Mouse (Mus musculus) C2C12 (cell line): ENCODE measurements around the gene Ube2i. TPM values are rescaled to one million over a fixed set of nuclear protein-coding genes. Genes with fewer than 3 reads are reported as not detected.
A peak's percentile ranks its signal among the peaks of the same experiment; 100 is the strongest.
"Not testable (repeated sequence)": the region's sequence is repeated elsewhere in the genome, so short reads cannot be mapped to it uniquely, and the experiment has no call there.

ENCODE experiments used
- H3K27me3 ChIP-seq: one replicate; pipeline ENCODE4 v1.6.1; 2011; ENCODE audit not compliant: control insufficient read depth, insufficient read depth, insufficient read length
- H3K36me3 ChIP-seq: one replicate; pipeline ENCODE4 v1.6.1; 2011; ENCODE audit not compliant: control insufficient read depth, insufficient read depth
- H3K4me3 ChIP-seq: one replicate; pipeline ENCODE4 v1.5.1; 2011; ENCODE audit warnings: mild to moderate bottlenecking, control low read depth; ENCODE audit not compliant: poor library complexity, insufficient read depth, severe bottlenecking
- H3K79me2 ChIP-seq: one replicate; pipeline ENCODE4 v1.6.1; 2011; ENCODE audit not compliant: control insufficient read depth, insufficient read depth
- H3K79me3 ChIP-seq: one replicate; pipeline ENCODE4 v1.6.1; 2011; ENCODE audit warnings: low read depth, control low read depth
- H3ac ChIP-seq: one replicate; pipeline ENCODE3; 2011; ENCODE audit warnings: low read depth; ENCODE audit not compliant: control insufficient read depth, insufficient read length
- CEBPB ChIP-seq: IDR thresholded peaks from one replicate; pipeline ENCODE4 v1.6.1; 2011; ENCODE audit warnings: low read depth, mild to moderate bottlenecking, control low read depth, moderate library complexity
- CTCF ChIP-seq: IDR thresholded peaks from one replicate; pipeline ENCODE4 v1.5.1; 2011; ENCODE audit not compliant: control insufficient read depth, insufficient read depth, insufficient read length
- FOSL1 ChIP-seq: IDR thresholded peaks from one replicate; pipeline ENCODE4 v1.8.0; 2011; ENCODE audit warnings: mild to moderate bottlenecking, low read length; ENCODE audit not compliant: poor library complexity, insufficient read depth, severe bottlenecking
- MAX ChIP-seq: IDR thresholded peaks from one replicate; pipeline ENCODE4 v1.6.1; 2011; ENCODE audit warnings: mild to moderate bottlenecking, control low read depth
- MYOD1 ChIP-seq: IDR thresholded peaks from one replicate; pipeline ENCODE4 v1.6.1; 2011; ENCODE audit warnings: low read depth; ENCODE audit not compliant: control insufficient read depth, insufficient read length
- MYOG ChIP-seq: IDR thresholded peaks from one replicate; pipeline ENCODE4 v1.6.1; 2011; ENCODE audit not compliant: control insufficient read depth, insufficient read length; ENCODE audit errors: extremely low read depth
- USF1 ChIP-seq: IDR thresholded peaks from one replicate; pipeline ENCODE4 v1.6.1; 2011; ENCODE audit warnings: low read depth, mild to moderate bottlenecking, control low read depth, moderate library complexity
- polyA plus RNA-seq: library from polyadenylated mRNA; unstranded; fragments of >200 nt; fragmentation: generic; extraction: Trizol; gene quantifications from one replicate; pipeline ENCODE4 v1.2.1, GENCODE M21; 2012; ENCODE audit warnings: missing spikeins

Gene Ube2i
- polyA plus RNA-seq, 1 experiment: 405 TPM

DNA sequence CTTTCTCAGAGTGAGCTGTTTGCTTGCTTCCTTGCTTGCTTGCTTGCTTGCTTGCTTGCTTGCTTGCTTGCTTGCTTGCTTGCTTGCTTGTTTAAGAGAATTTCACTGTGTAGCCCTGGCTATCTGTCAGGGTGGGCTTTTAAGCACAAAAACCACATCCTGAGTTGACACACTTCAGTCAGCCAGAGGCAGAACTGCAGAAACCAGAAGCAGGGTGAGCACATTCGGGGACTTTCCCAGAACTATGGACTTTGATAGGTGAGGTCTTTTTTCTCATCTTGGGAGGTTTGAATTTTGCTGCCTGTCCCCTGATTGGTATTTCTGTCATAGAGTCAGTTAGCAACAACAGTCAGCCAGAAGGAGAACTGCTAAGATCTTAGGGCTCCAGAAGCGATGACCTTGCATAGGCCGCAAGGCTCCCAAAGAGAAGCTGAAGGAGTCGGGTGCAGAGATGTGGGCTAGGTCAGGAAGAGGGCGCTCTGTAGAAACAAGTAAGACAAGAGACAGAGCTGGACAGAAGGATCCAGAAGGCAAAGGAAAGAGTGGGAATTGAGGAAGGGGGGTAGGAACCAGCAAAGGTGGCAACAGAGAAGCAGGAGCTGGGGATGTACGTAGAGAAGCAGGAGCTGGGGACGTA, 49.7 kb downstream of the Ube2i start:
- H3ac ChIP-seq: no peak overlapping the region
- H3K79me3 ChIP-seq: no peaks in the 10 kb centered on the region
- no peaks in the 10 kb centered on the region for H3K36me3 ChIP-seq
- no peaks in the 10 kb centered on the region for H3K27me3 ChIP-seq
- TF ChIP-seq FOSL1: no peak
- no peak for TF ChIP-seq MYOD1
- no peak overlapping the region for H3K4me3 ChIP-seq
- H3K79me2 ChIP-seq: no peaks in the 10 kb centered on the region

DNA sequence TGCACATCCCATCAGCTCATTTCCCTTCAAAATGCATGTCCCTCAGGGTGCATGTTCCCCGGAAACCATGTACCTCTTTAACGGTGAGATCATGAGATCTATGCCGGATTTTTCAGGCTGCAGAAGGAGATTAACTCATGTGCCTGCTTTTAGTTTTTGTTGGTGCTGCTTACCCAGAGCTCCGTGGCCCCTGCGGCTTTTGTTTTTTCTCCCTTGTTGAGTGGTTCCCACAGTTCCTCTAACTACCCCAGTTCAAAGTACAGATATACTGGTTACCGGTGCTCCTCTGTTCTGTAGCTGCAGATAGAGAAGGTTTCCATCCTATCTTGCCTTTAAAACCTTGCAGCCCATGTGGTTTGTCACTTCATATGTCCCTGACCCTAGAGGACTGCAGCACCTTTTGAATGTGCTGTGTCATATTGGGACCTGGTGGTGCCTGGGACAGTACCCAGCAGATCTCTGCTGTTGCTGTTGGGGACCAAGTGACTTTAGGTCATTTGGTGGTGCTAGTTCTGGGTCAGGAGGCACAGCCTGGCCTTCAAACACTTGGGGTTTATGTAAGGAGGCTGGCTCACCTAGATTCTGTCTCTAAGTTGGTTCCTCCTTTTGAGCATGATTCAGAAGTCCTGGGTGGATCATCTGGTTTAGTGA, 51.3 kb downstream of the Ube2i start:
- Histone ChIP-seq H3K79me3 (no peaks in the 10 kb centered on the region), H3ac (no peak overlapping the region), H3K36me3 (no peaks in the 10 kb centered on the region), H3K4me3 (no peak overlapping the region), H3K79me2 (no peaks in the 10 kb centered on the region), H3K27me3 (no peaks in the 10 kb centered on the region)
- TF ChIP-seq MYOG (no peak), MAX (no peak), MYOD1 (no peak), FOSL1 (no peak), USF1 (no peak), CEBPB (no peak), CTCF (no peak)

DNA sequence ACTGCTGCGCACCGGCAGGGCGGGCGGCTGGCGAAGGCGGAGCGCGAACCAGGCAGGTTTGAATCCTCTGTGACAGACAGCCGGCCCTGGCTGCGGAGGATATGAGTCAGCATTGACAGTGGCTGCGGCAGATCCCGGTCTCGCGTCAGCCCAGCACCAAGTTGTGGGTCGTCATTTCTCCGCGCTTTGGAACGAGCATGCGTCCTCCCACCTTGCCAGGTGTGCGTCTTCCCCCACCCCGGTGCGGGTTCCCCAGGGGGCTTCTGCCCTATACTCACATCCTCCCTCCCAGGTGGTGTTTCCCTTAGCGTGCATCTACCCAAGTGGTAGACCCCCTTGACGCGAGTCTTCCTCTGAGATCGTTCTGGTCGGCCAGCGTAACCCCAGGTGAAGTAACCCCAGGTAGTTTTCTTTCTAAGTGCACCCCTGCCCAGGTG, 51.9 kb downstream of the Ube2i start:
- H3ac ChIP-seq, H3K79me3 ChIP-seq, H3K79me2 ChIP-seq, H3K4me3 ChIP-seq, H3K27me3 ChIP-seq, H3K36me3 ChIP-seq: not testable (repeated sequence)

DNA sequence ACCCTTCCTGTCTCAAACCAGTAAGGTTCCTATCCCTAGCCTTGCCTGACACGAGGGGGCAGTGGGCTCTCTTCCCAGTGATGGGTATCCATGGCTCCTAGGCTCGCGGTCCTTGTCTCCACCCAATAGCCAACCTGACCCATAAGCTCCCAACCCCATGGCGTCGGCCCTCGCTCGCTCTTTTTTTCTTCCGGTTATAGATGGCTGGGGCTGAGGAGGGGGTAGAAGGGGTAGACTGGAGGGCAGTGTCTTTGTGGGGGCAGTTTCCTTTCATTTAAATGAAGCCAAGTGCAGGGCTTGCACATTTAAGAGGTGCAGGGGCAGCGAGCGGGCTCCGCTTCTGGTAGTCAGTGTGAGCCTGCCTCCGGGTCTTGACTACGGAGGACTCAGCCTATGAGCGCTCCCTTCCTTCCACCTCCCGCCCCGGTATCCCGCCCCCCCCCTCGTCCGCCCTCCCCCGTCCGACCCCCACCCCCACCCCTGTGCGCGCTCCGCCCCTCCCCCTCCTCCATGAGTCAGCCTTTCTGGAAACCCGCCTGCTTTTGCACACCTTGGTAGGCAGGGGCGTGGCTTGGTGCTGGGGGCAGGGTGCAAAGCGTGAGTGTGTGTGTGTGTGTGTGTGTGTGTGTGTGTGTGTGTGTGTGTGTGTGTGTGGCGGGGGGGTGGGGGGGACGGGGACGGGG, 52.5 kb downstream of the Ube2i start:
- H3K79me3 ChIP-seq: no peaks in the 10 kb centered on the region
- H3ac ChIP-seq: no peak overlapping the region
- no peaks in the 10 kb centered on the region for H3K79me2 ChIP-seq
- peak overlapping the region; percentile 14 for H3K4me3 ChIP-seq
- TF ChIP-seq FOSL1: no peak
- no peak for TF ChIP-seq CEBPB
- TF ChIP-seq CTCF: no peak
- TF ChIP-seq MYOD1: no peak
- no peak for TF ChIP-seq MYOG
- TF ChIP-seq MAX: no peak
- no peak for TF ChIP-seq USF1
- H3K36me3 ChIP-seq: no peaks in the 10 kb centered on the region
- no peaks in the 10 kb centered on the region for H3K27me3 ChIP-seq

DNA sequence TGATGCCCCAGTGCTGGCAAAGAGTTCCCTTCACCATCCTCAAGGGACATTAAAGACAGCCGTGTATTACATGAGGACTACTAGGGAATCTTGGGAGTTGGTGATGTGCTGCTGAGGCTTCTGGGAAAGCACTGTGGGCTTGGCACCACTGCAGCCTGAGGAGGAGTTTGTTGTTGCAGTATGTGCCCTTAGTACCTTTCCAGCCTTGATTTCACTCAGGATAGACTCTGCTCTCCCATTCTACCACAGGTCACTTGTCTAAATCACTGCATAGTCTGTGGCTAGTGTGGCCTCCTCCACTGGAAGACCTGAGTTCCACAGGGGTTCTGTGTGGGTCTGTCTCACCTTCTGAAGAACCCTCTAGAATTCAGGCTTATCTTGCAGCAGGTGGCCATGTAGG, 53.7 kb downstream of the Ube2i start:
- H3ac ChIP-seq: no peak overlapping the region
- no peak overlapping the region for H3K4me3 ChIP-seq
- TF ChIP-seq MYOD1 (no peak), CEBPB (no peak), FOSL1 (no peak), USF1 (no peak), CTCF (no peak), MYOG (no peak), MAX (no peak)
- no peaks in the 10 kb centered on the region for H3K79me2 ChIP-seq
- peaks cover 2% of the 10 kb centered on the region for H3K36me3 ChIP-seq
- no peaks in the 10 kb centered on the region for H3K27me3 ChIP-seq
- H3K79me3 ChIP-seq: no peaks in the 10 kb centered on the region
